Mouse (Mus musculus) bone marrow macrophage, adult 2 months (primary cell): ENCODE results near the gene Plekhm2. TPM values are rescaled to one million over a fixed set of nuclear protein-coding genes. Genes with fewer than 3 reads are reported as not detected.
A peak's percentile ranks its signal among the peaks of the same experiment; 100 is the strongest.

Source experiments
- H3K27ac ChIP-seq: 2 replicates; pipeline ENCODE4 v1.5.1; 2012; ENCODE audit warnings: low read depth, low read length; ENCODE audit not compliant: insufficient read depth
- H3K4me1 ChIP-seq: 2 replicates; pipeline ENCODE4 v1.6.1; 2012; ENCODE audit warnings: low read length; ENCODE audit not compliant: control insufficient read depth, insufficient read depth
- H3K4me3 ChIP-seq: 2 replicates; pipeline ENCODE4 v1.5.1; 2012; ENCODE audit warnings: mild to moderate bottlenecking, low read length, moderate library complexity; ENCODE audit not compliant: insufficient read depth
- CTCF ChIP-seq: IDR thresholded peaks from 2 replicates; pipeline ENCODE4 v1.5.1; 2012; ENCODE audit warnings: low read depth, mild to moderate bottlenecking, low read length, moderate library complexity
- POLR2A ChIP-seq: IDR thresholded peaks from 2 replicates; pipeline ENCODE4 v1.6.1; 2012; ENCODE audit warnings: mild to moderate bottlenecking, low read depth, low read length, borderline replicate concordance
- polyA plus RNA-seq: library from polyadenylated mRNA; stranded (reverse); fragments of >200 nt; gene quantifications from 2 replicates; pipeline ENCODE4 v1.2.4, GENCODE M21; 2012; ENCODE audit not compliant: missing spikeins, insufficient read depth, insufficient read length

Gene Plekhm2
- polyA plus RNA-seq, 1 experiment = 62.1 TPM

GRCm38 (mm10) chr4:141623666-141624065, 41.0 kb downstream of the Plekhm2 start, which contains the start of gene Slc25a34:
Gene Slc25a34 (minus strand): TSS chr4:141623821.
- Histone ChIP-seq H3K27ac (no peak within 1 kb of the TSS), H3K4me1 (peaks cover 33% of the 10 kb centered on the region), H3K4me3 (no peak within 1 kb of the TSS)
- no peak for TF ChIP-seq POLR2A
- no peak for TF ChIP-seq CTCF

GRCm38 (mm10) chr4:141623037-141623436, 41.7 kb downstream of the Plekhm2 start:
- Histone ChIP-seq H3K27ac (no peak overlapping the region), H3K4me1 (peaks cover 36% of the 10 kb centered on the region), H3K4me3 (no peak overlapping the region)
- TF ChIP-seq CTCF (no peak), POLR2A (no peak)

DNA sequence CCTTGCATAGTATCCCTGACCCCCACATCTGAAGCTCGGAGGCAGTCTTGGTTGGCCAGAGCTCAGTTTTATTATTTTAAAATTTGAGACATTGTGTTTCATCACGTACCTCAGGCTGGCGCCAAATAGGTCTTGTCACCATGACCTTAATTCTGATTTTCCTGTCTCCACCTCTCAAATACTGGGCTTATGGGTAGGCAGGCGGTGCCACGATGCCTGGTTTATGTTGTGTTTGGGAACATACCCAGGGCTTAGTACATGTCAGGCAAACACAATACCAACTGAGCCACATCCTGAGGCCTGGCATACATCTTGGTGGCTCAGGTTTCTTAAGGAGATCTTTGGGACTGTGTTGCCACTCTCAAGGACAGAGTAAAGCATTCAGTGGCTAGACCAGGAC, 42.1 kb downstream of the Plekhm2 start:
- Histone ChIP-seq H3K27ac (no peak overlapping the region), H3K4me3 (no peak overlapping the region), H3K4me1 (peaks cover 36% of the 10 kb centered on the region)
- TF ChIP-seq CTCF (no peak), POLR2A (no peak)

- no peak overlapping the region for H3K27ac ChIP-seq
- H3K4me1 ChIP-seq = peaks cover 36% of the 10 kb centered on the region
- H3K4me3 ChIP-seq = no peak overlapping the region
- TF ChIP-seq CTCF (no peak), POLR2A (no peak)
These were observed 42.6 kb downstream of the Plekhm2 start for GRCm38 (mm10) chr4:141622091-141622490.

DNA sequence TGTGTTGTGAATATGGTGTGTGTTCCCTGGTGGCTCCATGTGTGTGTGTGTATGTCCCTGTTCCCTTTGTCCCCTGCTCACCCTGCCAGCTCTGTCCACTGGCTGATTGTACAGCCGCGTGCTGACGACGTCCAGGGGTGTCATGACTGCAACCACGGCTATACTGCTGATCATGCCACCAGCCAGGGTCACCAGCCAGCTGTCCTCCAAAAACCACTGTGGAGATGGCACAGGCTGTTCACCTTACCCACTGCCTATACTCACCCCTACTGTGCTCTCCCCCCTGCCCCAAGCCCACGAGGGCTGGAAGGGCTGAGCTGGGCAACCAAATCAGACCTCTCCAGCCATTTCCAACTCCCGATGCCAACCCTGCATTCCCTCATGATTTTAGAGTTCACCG, 43.4 kb downstream of the Plekhm2 start:
- no peak overlapping the region for H3K27ac ChIP-seq
- H3K4me1 ChIP-seq = peaks cover 36% of the 10 kb centered on the region
- no peak for TF ChIP-seq POLR2A
- no peak for TF ChIP-seq CTCF
- no peak overlapping the region for H3K4me3 ChIP-seq

- Histone ChIP-seq H3K27ac (no peak overlapping the region), H3K4me1 (peaks cover 29% of the 10 kb centered on the region), H3K4me3 (no peak overlapping the region)
- TF ChIP-seq POLR2A = no peak
- TF ChIP-seq CTCF = no peak
These were observed 45.3 kb downstream of the Plekhm2 start for GRCm38 (mm10) chr4:141619299-141619883.

GRCm38 (mm10) chr4:141618565-141619243, 46.0 kb downstream of the Plekhm2 start, which contains the start of gene Tmem82:
Gene Tmem82 (minus strand): TSS chr4:141618633.
- peak within 1 kb of the TSS; percentile 58 for H3K4me3 ChIP-seq
- peaks cover 22% of the 10 kb centered on the region for H3K4me1 ChIP-seq
- no peak within 1 kb of the TSS for H3K27ac ChIP-seq
- no peak for TF ChIP-seq POLR2A
- TF ChIP-seq CTCF = peak; percentile 49; the same call in 1 of the 2 replicates

GRCm38 (mm10) chr4:141617863-141618564, 46.7 kb downstream of the Plekhm2 start:
- H3K4me1 ChIP-seq = peaks cover 19% of the 10 kb centered on the region
- peak overlapping the region; percentile 58 for H3K4me3 ChIP-seq
- H3K27ac ChIP-seq = no peak overlapping the region
- TF ChIP-seq POLR2A (no peak), CTCF (no peak; the same call in 1 of the 2 replicates)

DNA sequence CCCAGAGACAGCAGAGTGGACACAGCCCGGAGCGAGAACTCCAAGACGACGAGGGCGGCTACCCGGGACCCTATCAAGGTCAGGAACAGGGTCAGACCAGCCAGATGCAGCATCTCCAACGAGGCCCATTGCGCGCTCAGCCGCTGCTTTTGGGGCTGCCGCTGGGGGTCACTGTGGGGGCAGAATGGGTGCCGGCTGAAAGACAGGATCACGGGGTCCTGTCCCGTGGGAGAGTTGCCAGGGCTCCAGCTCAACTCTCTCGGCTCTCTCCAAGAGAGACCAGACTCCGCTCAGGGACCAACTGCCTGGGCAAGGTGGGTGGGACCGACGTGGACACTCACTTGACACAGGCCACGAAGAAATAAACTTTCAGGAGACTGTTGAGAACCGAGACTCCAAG, 47.4 kb downstream of the Plekhm2 start:
- TF ChIP-seq CTCF (peak; percentile 70), POLR2A (no peak)
- peaks cover 19% of the 10 kb centered on the region for H3K4me1 ChIP-seq
- no peak overlapping the region for H3K27ac ChIP-seq
- peak overlapping the region; percentile 58 for H3K4me3 ChIP-seq

GRCm38 (mm10) chr4:141616811-141617210, 47.9 kb downstream of the Plekhm2 start:
- Histone ChIP-seq H3K27ac (no peak overlapping the region), H3K4me1 (peaks cover 19% of the 10 kb centered on the region), H3K4me3 (no peak overlapping the region)

More at GRCm38 (mm10) chr4:141616811-141617210, 47.9 kb downstream of the Plekhm2 start:
- TF ChIP-seq CTCF (no peak), POLR2A (no peak)
